Mouse (Mus musculus) cortical plate, adult 2 months (tissue): Measurements from ENCODE around the gene Enpp1. TPM values are rescaled to one million over a fixed set of nuclear protein-coding genes. Genes with fewer than 3 reads are reported as not detected.

ENCODE experiments used
- H3K27ac ChIP-seq: fragments of 200-500 bp; 2 replicates; pipeline ENCODE4 v1.5.1; 2012; ENCODE audit warnings: low read length, control low read depth, inconsistent platforms; ENCODE audit not compliant: insufficient read depth
- H3K4me1 ChIP-seq: fragments of 200-500 bp; 2 replicates; pipeline ENCODE4 v1.6.1; 2011; ENCODE audit warnings: low read length; ENCODE audit not compliant: control insufficient read depth, insufficient read depth
- H3K4me3 ChIP-seq: fragments of 200-500 bp; 2 replicates; pipeline ENCODE4 v1.5.1; 2011; ENCODE audit warnings: mild to moderate bottlenecking, low read length, control low read depth; ENCODE audit not compliant: insufficient read depth
- CTCF ChIP-seq: fragments of 200-500 bp; IDR thresholded peaks from 2 replicates; pipeline ENCODE4 v1.5.1; 2011; ENCODE audit warnings: mild to moderate bottlenecking, control low read depth, low read length; ENCODE audit not compliant: insufficient read depth; ENCODE audit errors: extremely low read depth
- POLR2A ChIP-seq: fragments of 200-500 bp; IDR thresholded peaks from 2 replicates; pipeline ENCODE4 v1.6.1; 2011; ENCODE audit warnings: mild to moderate bottlenecking, low read length, control low read depth; ENCODE audit not compliant: insufficient read depth; ENCODE audit errors: extremely low read depth
- polyA plus RNA-seq: library from polyadenylated mRNA; depleted of rRNA; stranded (reverse); fragments of >200 nt; gene quantifications from 2 replicates; pipeline ENCODE4 v1.2.3, GENCODE M21; 2012

The Enpp1 gene
- polyA plus RNA-seq, 1 experiment: 1.9 TPM

DNA sequence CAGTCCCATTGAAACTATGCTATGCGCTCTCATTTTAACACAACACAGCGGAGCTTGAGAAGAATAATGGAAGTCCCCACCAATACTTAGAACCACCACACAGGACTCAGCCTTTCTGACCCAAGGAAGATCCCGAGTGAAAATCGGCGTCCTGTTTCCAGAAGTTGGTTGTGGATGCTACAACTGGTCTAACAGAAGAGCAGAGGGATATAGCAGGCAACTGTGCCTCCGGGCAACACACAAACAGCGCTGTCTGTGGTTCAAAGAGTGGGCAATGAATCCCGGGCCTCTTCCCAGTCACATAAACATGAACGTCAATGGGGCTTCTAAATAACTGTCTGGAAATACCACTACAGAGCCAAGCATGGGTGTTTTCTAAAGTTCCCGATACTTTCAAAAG lies 888 bp downstream of the Enpp1 start:
- TF ChIP-seq CTCF (no peak), POLR2A (no peak)
- Histone ChIP-seq H3K4me1 (no peaks in the 10 kb centered on the region; the same call in 1 of the 2 replicates), H3K4me3 (peak overlapping the region; percentile 56; the same call in 1 of the 2 replicates), H3K27ac (no peak overlapping the region)

GRCm38 (mm10) chr10:24710361-24710760 lies 1.6 kb downstream of the Enpp1 start:
- Histone ChIP-seq H3K4me3 (no peak overlapping the region), H3K4me1 (no peaks in the 10 kb centered on the region; the same call in 1 of the 2 replicates), H3K27ac (no peak overlapping the region)
- no peak for TF ChIP-seq CTCF
- no peak for TF ChIP-seq POLR2A

DNA sequence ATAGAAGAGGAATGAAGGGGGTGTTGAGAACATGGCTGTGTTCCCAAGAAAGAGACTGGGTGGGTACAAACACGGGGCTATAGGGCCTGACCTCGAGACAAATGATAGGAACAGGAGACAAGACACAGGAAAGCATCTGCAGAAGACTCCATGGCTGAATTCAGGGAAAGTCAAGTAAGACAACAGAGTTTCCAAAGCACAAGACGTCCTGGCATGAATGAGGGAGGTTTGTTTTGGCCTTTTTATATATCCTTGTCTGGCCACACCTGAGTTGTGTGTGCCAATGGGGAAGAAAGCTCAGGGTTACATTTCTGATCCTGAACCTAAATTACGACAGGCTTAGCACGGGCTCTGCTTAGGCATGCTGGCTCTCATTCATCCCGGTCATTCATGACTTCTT lies 4.2 kb downstream of the Enpp1 start:
- Histone ChIP-seq H3K27ac (no peak overlapping the region), H3K4me3 (no peak overlapping the region), H3K4me1 (no peaks in the 10 kb centered on the region; the same call in 1 of the 2 replicates)
- no peak for TF ChIP-seq POLR2A
- no peak for TF ChIP-seq CTCF

GRCm38 (mm10) chr10:24706431-24707140 lies 5.4 kb downstream of the Enpp1 start:
- Histone ChIP-seq H3K4me3 (no peak overlapping the region), H3K4me1 (no peaks in the 10 kb centered on the region; the same call in 1 of the 2 replicates), H3K27ac (no peak overlapping the region)
- no peak for TF ChIP-seq POLR2A
- no peak for TF ChIP-seq CTCF

GRCm38 (mm10) chr10:24702698-24703097 lies 9.3 kb downstream of the Enpp1 start:
- no peak overlapping the region for H3K27ac ChIP-seq
- no peak for TF ChIP-seq POLR2A
- TF ChIP-seq CTCF: no peak
- no peaks in the 10 kb centered on the region for H3K4me1 ChIP-seq
- H3K4me3 ChIP-seq: no peak overlapping the region

GRCm38 (mm10) chr10:24698131-24698775 lies 13.7 kb downstream of the Enpp1 start:
- Histone ChIP-seq H3K4me1 (no peaks in the 10 kb centered on the region), H3K27ac (no peak overlapping the region), H3K4me3 (no peak overlapping the region)
- no peak for TF ChIP-seq POLR2A
- TF ChIP-seq CTCF: no peak

DNA sequence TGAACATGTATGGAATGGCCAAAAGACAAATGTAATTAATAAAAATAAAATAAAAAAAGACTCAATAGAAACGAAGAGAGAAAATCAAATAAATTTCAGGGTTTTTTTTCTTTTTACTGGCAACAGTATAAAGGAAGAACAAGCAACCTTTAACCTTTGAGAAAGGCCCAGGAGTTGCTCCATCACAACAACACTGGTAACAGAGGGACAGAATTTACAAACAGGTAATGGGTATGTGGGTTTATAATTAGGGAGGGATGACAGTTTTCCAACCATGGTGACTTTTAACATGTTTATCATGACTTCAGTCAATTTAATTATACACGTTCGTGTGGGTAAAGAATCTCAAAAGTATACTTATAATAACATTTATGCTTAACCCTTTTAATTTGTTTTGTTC lies 15.2 kb downstream of the Enpp1 start:
- TF ChIP-seq POLR2A (no peak), CTCF (no peak)
- Histone ChIP-seq H3K27ac (no peak overlapping the region), H3K4me1 (no peaks in the 10 kb centered on the region), H3K4me3 (no peak overlapping the region)

DNA sequence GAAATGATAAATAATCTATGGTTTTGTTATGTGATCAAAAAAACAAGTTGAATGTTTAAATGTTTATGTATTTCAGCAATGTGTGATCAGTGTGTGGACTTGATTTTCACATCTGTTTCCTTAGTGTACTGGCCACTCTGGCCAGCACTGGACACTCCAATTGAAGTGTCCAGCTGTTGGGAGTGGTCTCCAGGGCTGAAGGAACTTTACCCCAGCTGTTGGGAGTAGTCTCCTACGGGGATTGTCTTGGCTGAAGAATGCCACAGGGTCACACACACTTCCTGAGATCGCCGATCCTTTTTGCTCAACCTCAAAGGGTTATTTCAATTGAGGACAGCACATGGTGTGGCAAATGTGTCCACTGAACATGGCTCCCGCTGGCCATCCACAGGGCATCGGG lies 16.2 kb downstream of the Enpp1 start:
- no peak overlapping the region for H3K4me3 ChIP-seq
- H3K4me1 ChIP-seq: no peaks in the 10 kb centered on the region
- TF ChIP-seq POLR2A (no peak), CTCF (no peak)
- H3K27ac ChIP-seq: no peak overlapping the region

DNA sequence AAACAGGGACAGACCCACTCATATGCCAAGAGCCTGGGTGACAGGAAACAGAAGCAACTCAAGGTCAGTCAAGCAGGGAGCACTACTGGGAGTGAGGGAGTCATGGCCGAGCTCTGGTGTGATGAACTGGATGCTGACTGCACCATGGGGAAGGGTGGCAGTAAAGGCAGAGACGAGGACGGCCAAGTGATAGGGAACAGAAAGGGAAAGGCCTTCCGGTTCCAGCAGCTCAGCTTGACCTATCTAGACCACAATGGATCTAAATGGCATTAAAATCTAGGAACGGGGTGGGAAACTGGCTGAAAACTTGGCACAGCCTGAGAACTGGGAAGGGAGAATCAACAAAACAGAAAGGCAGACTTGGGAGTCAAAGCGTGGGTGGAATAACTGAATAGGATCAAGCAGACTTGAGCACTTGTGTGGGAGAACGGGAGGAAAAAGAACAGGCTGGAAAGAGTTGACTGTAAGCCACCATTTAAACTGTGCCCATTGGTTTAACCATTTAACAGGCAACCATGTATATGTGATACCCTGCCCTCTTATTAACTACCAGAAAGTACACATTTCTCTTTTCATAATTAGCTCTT lies 29.3 kb downstream of the Enpp1 start:
- Histone ChIP-seq H3K4me1 (no peaks in the 10 kb centered on the region), H3K27ac (no peak overlapping the region), H3K4me3 (no peak overlapping the region)
- TF ChIP-seq CTCF: no peak
- TF ChIP-seq POLR2A: no peak
